Mouse (Mus musculus) CH12.LX (cell line): ENCODE data around the gene Csrp1.

Source experiments
- CTCF ChIP-seq, 2 experiments: IDR thresholded peaks in 1 of 2; conservative IDR thresholded peaks in 1 of 2; 2 replicates each; pipeline ENCODE4 v1.5.1; 2011 to 2012; ENCODE audit warnings: low read depth in 2 of 2, low read length in 2 of 2, improper control_type of control experiment in 1 of 2, inconsistent platforms in 1 of 2, mild to moderate bottlenecking in 1 of 2, moderate library complexity in 1 of 2
- E2F4 ChIP-seq: IDR thresholded peaks from 2 replicates; pipeline ENCODE4 v1.6.1; 2011; ENCODE audit warnings: low read depth, low read length, improper control_type of control experiment; ENCODE audit not compliant: insufficient replicate concordance
- EP300 ChIP-seq: IDR thresholded peaks from 2 replicates; pipeline ENCODE4 v1.6.1; 2011; ENCODE audit warnings: low read length, improper control_type of control experiment
- HCFC1 ChIP-seq: IDR thresholded peaks from 2 replicates; pipeline ENCODE4 v1.6.1; 2012; ENCODE audit warnings: low read depth, mild to moderate bottlenecking, inconsistent platforms, low read length, improper control_type of control experiment
- MAZ ChIP-seq: IDR thresholded peaks from 2 replicates; pipeline ENCODE4 v1.6.1; 2012; ENCODE audit warnings: low read depth, mild to moderate bottlenecking, inconsistent platforms, low read length, improper control_type of control experiment, moderate library complexity
- MYC ChIP-seq: IDR thresholded peaks from 2 replicates; pipeline ENCODE4 v1.6.1; 2011; ENCODE audit warnings: low read depth, mild to moderate bottlenecking, improper control_type of control experiment, low read length
- POLR2A ChIP-seq: IDR thresholded peaks from 2 replicates; pipeline ENCODE4 v1.6.1; 2011; ENCODE audit warnings: low read depth, mild to moderate bottlenecking, improper control_type of control experiment, low read length
- SIN3A ChIP-seq: IDR thresholded peaks from 2 replicates; pipeline ENCODE4 v1.6.1; 2012; ENCODE audit warnings: low read length, improper control_type of control experiment, inconsistent platforms
- SMC3 ChIP-seq: IDR thresholded peaks from 2 replicates; pipeline ENCODE4 v1.6.1; 2011; ENCODE audit warnings: low read depth, low read length, improper control_type of control experiment
- TCF12 ChIP-seq: IDR thresholded peaks from 2 replicates; pipeline ENCODE4 v1.6.1; 2014; ENCODE audit warnings: low read depth, mild to moderate bottlenecking, inconsistent platforms, low read length, improper control_type of control experiment
- USF2 ChIP-seq: conservative IDR thresholded peaks from 2 replicates; pipeline ENCODE4 v1.6.1; 2011; ENCODE audit warnings: low read depth, low read length, improper control_type of control experiment

DNA sequence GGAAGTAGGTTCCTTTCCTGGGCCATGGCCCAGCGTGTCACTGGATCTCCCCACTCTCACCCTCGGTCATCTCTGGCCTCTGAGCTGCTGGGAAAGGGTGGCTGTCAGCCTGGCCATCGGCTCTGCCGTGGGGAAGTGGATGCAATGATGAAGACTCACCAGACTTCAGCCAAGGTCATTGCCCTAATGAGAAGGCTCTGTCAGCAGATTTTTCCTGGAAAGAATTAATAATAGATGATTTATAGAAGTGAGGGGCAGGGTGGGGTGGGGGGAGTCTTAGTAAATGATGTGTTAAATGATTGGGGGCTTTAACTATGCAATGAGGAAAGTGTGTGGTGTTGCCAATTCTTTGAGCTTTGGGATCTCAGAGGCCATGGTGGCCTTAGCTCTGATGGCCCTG, 26.4 kb downstream of the Csrp1 start:
- TF ChIP-seq CTCF (conservative IDR thresholded peaks at IDR 0.05 in 1 of 2, IDR thresholded peaks at IDR 0.05 in 1 of 2; ENCODE audit: low read depth in 2 of 2, low read length in 2 of 2) (no peak), POLR2A (no peak), HCFC1 (no peak), TCF12 (no peak), E2F4 (no peak), MYC (no peak), SMC3 (no peak), EP300 (no peak), USF2 (no peak), MAZ (no peak), SIN3A (no peak)
